Mouse (Mus musculus) hindbrain, postnatal 0 days (tissue): ENCODE data around the gene Junb. TPM values are rescaled to one million over a fixed set of nuclear protein-coding genes. Genes with fewer than 3 reads are reported as not detected.

Source experiments
- ATAC-seq: fragments of 200-750 bp; cut with Nextera tagmentation; 2 replicates; pipeline ENCODE4 v1.8.0; 2017; ENCODE audit warnings: mild to moderate bottlenecking, moderate TSS enrichment, moderate library complexity
- DNase-seq: peaks from one replicate; pipeline ENCODE4 v3.0.0-alpha.2; 2015; ENCODE audit warnings: low spot score
- H3K27ac ChIP-seq: fragments of 300-500 bp; sonication (generic); 2 replicates; pipeline ENCODE4 v1.5.1; 2014; ENCODE audit warnings: mild to moderate bottlenecking
- H3K27me3 ChIP-seq: fragments of 300-500 bp; sonication (generic); 2 replicates; pipeline ENCODE4 v1.6.1; 2014; ENCODE audit warnings: low read length, mixed read lengths; ENCODE audit not compliant: insufficient read depth
- H3K36me3 ChIP-seq: fragments of 300-500 bp; sonication (generic); 2 replicates; pipeline ENCODE4 v1.6.1; 2014; ENCODE audit warnings: low read length, mixed read lengths; ENCODE audit not compliant: insufficient read depth
- H3K4me1 ChIP-seq: fragments of 300-500 bp; sonication (generic); 2 replicates; pipeline ENCODE4 v1.6.1; 2014; ENCODE audit warnings: antibody characterized with exemption, low read length, mixed read lengths; ENCODE audit not compliant: insufficient read depth
- H3K4me2 ChIP-seq: fragments of 300-500 bp; sonication (generic); 2 replicates; pipeline ENCODE4 v1.6.1; 2014; ENCODE audit warnings: low read depth, mild to moderate bottlenecking, low read length, moderate library complexity, mixed read lengths
- H3K4me3 ChIP-seq: fragments of 300-500 bp; sonication (generic); 2 replicates; pipeline ENCODE4 v1.5.1; 2014; ENCODE audit warnings: low read length
- H3K9ac ChIP-seq: fragments of 300-500 bp; sonication (generic); replicated peaks from 2 replicates; pipeline ENCODE4 v1.6.1; 2014; ENCODE audit warnings: mild to moderate bottlenecking, low read length, moderate library complexity, mixed read lengths
- H3K9me3 ChIP-seq: fragments of 300-500 bp; sonication (generic); 2 replicates; pipeline ENCODE4 v1.6.1; 2016; ENCODE audit warnings: low read length, mixed read lengths
- CTCF ChIP-seq: IDR thresholded peaks from 2 replicates; pipeline ENCODE4 v1.5.1; 2016; ENCODE audit warnings: antibody characterized with exemption, control low read depth, low read depth
- WGBS: fragments of 180-500 bp; shearing (Covaris S2); extraction: QIAGEN DNeasy Blood & Tissue Kit; methylation state at CpG from one replicate; pipeline ENCODE4 v1.1.7; 2014; 5-methylcytosine and 5-hydroxymethylcytosine counted together
- polyA plus RNA-seq: library from polyadenylated mRNA; unstranded; fragments of >200 nt; fragmentation: Nextera tagmentation; extraction: Ambion mirVana; gene quantifications from 2 replicates; pipeline ENCODE4 v1.2.1, GENCODE M21; 2015
- total RNA-seq: library from RNA; depleted of rRNA; stranded (reverse); fragments of >200 nt; gene quantifications from 2 replicates; pipeline ENCODE4 v1.2.3, GENCODE M21; 2014

Junb gene
- total and polyA plus RNA-seq, 2 experiments from 2014 or later: 7.9 to 17.8 TPM

- Histone ChIP-seq H3K36me3 (no peaks in the 10 kb centered on the region), H3K9me3 (no peaks in the 10 kb centered on the region), H3K4me3 (no peak overlapping the region), H3K27ac (no peak overlapping the region), H3K27me3 (peaks cover 4% of the 10 kb centered on the region; the same call in 1 of the 2 replicates), H3K4me1 (no peaks in the 10 kb centered on the region), H3K4me2 (no peak overlapping the region), H3K9ac (no peak overlapping the region)
- no peak for ATAC-seq
- TF ChIP-seq CTCF: no peak
- 9% methylated on average over 18 of the region's 18 CpGs for WGBS
- DNase-seq: no peak
These were observed 25.8 kb downstream of the Junb start for GRCm38 (mm10) chr8:84952612-84953255.

DNA sequence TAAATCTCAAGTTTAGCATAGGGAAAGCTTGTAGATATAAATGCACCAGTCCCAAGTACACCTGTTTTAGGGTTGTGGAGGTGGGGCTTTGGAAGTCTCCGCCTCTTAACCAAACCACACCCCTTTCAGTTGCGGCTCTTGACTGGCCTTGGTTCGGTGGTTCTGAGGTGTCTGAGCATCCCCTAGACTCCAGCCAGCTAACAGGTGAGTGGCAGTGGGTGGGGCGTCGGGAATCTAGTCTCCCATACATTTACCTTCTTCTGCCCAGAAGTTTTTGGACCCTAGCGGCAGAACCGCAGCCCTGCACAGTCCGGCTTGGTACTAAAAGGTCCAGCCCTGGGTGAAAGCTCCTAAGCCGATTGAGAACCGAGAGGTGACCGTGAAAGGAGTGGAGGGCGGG is 28.8 kb downstream of the Junb start:
- H3K27me3 ChIP-seq: peaks cover 13% of the 10 kb centered on the region; the same call in 1 of the 2 replicates
- no peak overlapping the region for H3K4me3 ChIP-seq
- H3K4me1 ChIP-seq: peaks cover 3% of the 10 kb centered on the region; the same call in 1 of the 2 replicates
- H3K27ac ChIP-seq: no peak overlapping the region
- no peak for TF ChIP-seq CTCF
- no peaks in the 10 kb centered on the region for H3K9me3 ChIP-seq
- no peak overlapping the region for H3K9ac ChIP-seq
- H3K36me3 ChIP-seq: no peaks in the 10 kb centered on the region
- DNase-seq: no peak
- 18% methylated on average over 12 of the region's 12 CpGs for WGBS
- H3K4me2 ChIP-seq: no peak overlapping the region
- ATAC-seq: no peak

- Histone ChIP-seq H3K9me3 (no peaks in the 10 kb centered on the region), H3K4me2 (peak overlapping the region; percentile 72; the same call in 1 of the 2 replicates), H3K9ac (no peak overlapping the region), H3K36me3 (no peaks in the 10 kb centered on the region), H3K4me3 (no peak overlapping the region), H3K27ac (no peak overlapping the region), H3K4me1 (peaks cover 8% of the 10 kb centered on the region; the same call in 1 of the 2 replicates), H3K27me3 (peaks cover 13% of the 10 kb centered on the region; the same call in 1 of the 2 replicates)
- DNase-seq (no peak), ATAC-seq (no peak)
- WGBS: 18% methylated on average over 9 of the region's 9 CpGs
- no peak for TF ChIP-seq CTCF
These were observed 31.3 kb downstream of the Junb start for GRCm38 (mm10) chr8:84947241-84947545.

DNA sequence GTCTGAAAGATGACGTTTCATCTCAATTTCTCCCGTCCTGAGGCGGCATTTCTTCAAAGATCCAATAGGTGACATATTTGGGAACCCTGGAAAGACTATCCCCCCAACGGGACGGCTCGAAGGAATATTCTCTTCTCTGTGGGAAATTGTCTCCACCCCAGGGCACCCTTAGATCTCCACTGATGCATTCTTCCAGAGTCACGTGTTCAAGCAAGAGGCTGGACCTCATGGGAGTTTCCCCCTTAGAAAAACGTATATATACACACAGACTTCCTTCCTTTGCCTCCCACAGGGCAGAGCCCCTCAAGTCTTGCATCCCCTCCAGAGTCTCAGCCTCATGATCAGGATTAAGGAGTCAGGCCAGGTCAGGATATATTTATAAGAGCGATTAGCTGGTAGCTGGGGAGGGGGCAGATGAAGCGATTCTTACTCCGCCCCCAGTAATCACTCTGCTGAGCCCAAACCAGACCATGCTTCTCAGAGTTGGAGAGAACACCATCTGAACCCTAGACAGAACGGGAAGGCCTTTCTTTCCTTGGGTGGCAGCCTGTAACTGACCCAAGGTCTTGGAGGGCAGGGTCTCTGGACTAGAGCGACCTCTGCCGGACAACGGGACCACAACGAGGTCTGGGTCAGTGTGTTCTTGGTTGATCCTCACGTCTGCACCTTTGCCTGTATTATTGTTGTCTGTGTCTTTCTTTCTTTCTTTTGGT is 31.8 kb downstream of the Junb start, which contains the start of gene Rtbdn:
TSS of gene Rtbdn (plus strand) at position 464 of the 713 bp plus-strand sequence.
- Histone ChIP-seq H3K4me3 (peak within 1 kb of the TSS; percentile 66), H3K27ac (peak within 1 kb of the TSS; percentile 81), H3K9ac (peak within 1 kb of the TSS; percentile 80), H3K4me2 (peak within 1 kb of the TSS; percentile 72), H3K27me3 (peaks cover 13% of the 10 kb centered on the region; the same call in 1 of the 2 replicates), H3K36me3 (no peaks in the 10 kb centered on the region), H3K4me1 (peaks cover 8% of the 10 kb centered on the region; the same call in 1 of the 2 replicates), H3K9me3 (no peaks in the 10 kb centered on the region)
- WGBS: 4% methylated on average over 17 of the region's 17 CpGs
- ATAC-seq (peak; percentile 30), DNase-seq (peak; percentile 61)
- TF ChIP-seq CTCF: peak; percentile 65

DNA sequence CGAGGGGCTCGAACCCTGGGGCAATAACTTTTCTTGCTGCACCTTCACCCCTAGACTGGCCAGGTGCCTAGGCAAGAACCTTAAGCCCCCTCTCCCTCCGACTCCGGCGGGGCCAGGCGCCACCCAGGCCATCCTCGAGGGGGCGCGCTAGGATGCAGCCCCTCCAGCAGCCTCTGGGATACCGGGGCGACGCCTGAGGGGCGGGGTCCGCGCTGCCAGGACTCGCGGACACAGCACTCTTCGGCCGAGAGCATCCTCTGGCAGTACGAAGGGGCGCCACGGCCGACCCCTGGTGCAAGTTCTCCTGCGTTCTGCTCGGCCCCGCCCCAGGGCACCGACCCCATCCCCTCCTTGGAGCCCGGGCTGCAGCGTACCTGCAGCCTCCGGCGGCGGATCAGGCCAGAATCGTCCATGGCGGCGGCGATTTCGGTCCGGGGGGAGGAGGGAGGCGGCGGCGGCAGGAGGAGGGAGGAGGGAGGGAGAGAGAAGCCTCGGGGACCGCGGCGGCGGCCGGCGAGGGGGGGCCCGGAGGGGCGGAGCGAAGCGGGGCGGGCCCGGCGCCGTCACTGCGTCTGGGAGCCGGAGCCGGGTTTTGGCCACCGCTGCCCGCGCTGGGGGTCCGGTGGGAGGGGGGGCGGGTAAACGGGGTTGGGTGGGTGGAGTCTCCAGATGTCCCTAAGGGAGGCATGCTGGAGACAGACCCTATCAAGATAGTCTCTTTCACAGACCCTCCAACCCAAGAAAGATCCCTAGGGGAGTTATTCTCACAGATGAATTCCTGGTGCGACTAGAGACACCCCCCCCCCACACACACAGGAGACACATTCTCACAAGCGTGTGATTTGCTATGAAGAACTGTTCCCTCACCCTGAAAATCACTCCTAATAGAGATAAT is 32.6 kb downstream of the Junb start:
- DNase-seq: peak; percentile 73
- Histone ChIP-seq H3K4me1 (peaks cover 8% of the 10 kb centered on the region; the same call in 1 of the 2 replicates), H3K27ac (peak overlapping the region; percentile 81), H3K27me3 (peaks cover 13% of the 10 kb centered on the region; the same call in 1 of the 2 replicates), H3K4me2 (peak overlapping the region; percentile 72), H3K9me3 (no peaks in the 10 kb centered on the region), H3K36me3 (no peaks in the 10 kb centered on the region), H3K4me3 (peak overlapping the region; percentile 66), H3K9ac (peak overlapping the region; percentile 80)
- TF ChIP-seq CTCF: peak; percentile 65
- WGBS: 0% methylated on average over 52 of the region's 67 CpGs
- peak; percentile 77 for ATAC-seq

- Histone ChIP-seq H3K4me1 (peaks cover 8% of the 10 kb centered on the region; the same call in 1 of the 2 replicates), H3K36me3 (no peaks in the 10 kb centered on the region), H3K4me2 (peak overlapping the region; percentile 72), H3K9ac (peak overlapping the region; percentile 80; the same call in 1 of the 2 replicates), H3K4me3 (peak overlapping the region; percentile 66), H3K9me3 (no peaks in the 10 kb centered on the region), H3K27me3 (peaks cover 10% of the 10 kb centered on the region; the same call in 1 of the 2 replicates), H3K27ac (peak overlapping the region; percentile 81)
- WGBS: 2% methylated on average over 11 of the region's 11 CpGs
- TF ChIP-seq CTCF: no peak
- DNase-seq: peak; percentile 81
- ATAC-seq: peak; percentile 80
These were observed 33.3 kb downstream of the Junb start for GRCm38 (mm10) chr8:84945235-84945632.
